Mouse (Mus musculus) heart, postnatal 25 days (tissue): ENCODE data around the gene Myo1f. TPM values are rescaled to one million over a fixed set of nuclear protein-coding genes. Genes with fewer than 3 reads are reported as not detected.
"Not testable (repeated sequence)": the region's sequence is repeated elsewhere in the genome, so short reads cannot be mapped to it uniquely, and the experiment has no call there.

Experiments used
- DNase-seq: peaks from one replicate; pipeline ENCODE4 v3.0.0; 2022; ENCODE audit warnings: low spot score
- intact Hi-C: fragments of 180-260 bp; cut with DNase I; formaldehyde crosslinking; loops from one replicate; pipeline ENCODE4 v1.15.1; 2025
- total RNA-seq, 2 experiments: library from RNA; stranded (reverse); gene quantifications; 2 replicates each; pipeline ENCODE4 v1.2.3; 2021

The Myo1f gene
- total RNA-seq, 2 experiments from 2014 or later, result 1.8 to 2.7 TPM

DNA sequence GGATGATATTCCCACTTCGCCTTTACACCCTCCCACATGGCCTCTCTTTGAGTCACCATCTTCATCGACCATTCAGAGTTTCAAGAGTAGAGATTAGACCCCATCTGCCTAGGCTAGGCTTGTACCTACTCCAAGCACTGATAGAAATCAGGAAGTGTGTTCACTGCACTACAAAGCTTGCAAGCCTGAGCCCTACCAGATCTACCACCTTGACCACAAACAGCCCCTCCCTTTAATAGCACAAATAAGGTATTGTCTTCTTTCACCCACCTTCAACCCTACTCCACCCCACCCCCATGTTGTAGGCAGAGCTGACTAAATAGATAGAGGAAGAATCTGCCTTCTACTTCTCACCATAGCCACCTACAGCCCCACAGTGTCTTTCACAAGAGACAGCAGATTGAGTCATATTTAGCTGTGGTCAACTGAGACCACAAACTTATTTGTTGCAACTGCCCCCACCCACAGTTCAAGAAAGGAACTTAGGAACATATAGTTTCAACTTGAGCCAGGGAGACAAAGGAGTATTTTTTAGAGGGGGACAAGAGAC is 8.1 kb downstream of the Myo1f start:
- intact Hi-C loops, result no loop called here
- no peak for DNase-seq

DNA sequence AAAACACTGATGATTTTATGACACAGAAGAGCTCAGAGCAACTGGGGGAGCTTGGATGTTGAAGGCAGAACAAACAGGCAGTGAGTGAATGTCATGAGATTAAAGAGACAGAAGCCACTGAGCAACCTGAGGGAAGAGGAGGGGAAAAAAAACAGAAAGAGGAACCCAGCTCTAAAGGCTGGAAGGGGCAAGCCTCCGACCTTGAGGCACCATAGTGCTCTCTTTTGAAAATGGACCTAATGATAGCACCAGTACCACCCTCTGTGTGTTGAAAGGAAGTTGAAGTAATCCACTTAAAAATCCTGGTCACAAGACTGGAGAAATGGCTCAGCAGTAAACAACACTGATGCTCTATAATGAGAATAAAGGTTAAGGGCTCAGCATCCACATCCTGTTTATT is 9.1 kb downstream of the Myo1f start:
- intact Hi-C loops, result no loop called here
- DNase-seq, result no peak

DNA sequence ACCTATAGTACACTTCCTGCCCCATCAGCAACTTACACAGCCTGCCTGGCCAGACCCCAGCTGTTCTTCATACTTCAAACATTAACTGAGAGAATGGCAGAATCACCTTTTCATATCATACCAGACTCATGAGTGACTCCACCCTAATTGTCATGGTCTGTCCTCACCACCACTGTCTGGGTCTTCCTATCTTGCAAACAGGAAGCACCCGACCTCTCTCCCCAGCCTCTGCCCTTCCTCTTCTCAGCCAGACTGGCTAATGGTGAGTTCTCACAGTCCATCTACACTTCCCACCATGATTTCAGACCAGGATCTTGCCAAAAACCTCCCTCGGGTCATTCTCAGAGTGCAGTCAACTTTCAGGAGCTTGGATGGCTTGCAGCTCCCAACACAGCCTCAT is 10.7 kb downstream of the Myo1f start:
- intact Hi-C loops, result no loop called here
- DNase-seq, result no peak

DNA sequence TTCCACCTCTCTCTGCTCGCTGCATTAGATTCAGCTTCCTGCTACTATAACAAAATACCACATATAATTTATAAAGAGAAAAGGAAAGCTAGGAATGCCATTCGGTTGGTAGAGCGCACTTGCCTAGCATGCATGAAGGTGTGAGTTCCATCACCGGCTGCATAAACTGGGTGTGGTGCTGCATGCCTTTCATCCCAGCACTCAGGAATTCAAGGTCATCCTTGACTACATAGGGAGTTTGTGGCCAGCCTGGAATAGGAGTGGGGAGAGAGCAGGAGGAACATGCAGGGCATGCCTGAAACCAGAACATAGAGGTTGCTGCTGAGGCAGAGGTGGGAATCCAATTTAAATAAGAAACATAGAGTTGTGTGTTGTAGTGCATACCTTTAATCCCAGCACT is 28.6 kb downstream of the Myo1f start:
- intact Hi-C loops, result no loop called here
- no peak for DNase-seq

DNA sequence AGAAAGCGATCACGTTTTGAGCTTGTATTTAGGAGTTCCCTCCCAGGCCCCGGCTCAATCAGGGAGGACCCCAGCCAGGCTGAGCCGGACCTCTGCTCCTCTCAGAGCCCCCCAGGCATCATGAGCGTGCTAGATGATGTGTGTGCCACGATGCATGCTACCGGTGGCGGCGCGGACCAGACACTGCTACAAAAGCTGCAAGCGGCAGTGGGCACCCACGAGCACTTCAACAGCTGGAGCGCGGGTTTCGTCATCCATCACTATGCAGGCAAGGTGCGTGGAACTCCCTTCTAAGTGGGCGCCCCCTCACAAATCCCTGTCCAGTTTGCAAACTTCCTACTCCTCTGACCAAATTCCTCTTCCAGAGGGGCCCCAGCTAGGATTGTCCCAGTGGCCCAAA is 30.5 kb downstream of the Myo1f start:
- DNase-seq, result no peak
- intact Hi-C loops, result no loop called here

DNA sequence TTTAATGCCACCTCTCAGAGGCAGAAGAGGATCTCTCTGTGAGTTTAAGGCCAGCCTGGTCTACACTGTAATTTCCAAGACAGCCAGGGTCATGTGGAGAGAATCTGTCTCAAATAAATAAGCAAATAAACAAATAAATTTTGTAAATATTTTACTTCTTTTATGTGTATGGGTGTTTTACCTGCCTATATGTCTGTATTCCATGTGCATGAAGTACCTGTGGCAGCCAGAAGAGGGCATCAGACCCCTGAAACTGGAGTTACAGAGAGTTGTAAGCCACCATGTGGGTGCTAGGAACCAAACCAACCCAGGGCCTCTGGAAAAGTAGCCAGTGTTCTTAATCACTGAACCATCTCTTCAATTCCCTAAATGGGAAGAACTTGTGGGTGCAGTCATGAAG is 41.8 kb downstream of the Myo1f start:
- intact Hi-C loops, result no loop called here

DNA sequence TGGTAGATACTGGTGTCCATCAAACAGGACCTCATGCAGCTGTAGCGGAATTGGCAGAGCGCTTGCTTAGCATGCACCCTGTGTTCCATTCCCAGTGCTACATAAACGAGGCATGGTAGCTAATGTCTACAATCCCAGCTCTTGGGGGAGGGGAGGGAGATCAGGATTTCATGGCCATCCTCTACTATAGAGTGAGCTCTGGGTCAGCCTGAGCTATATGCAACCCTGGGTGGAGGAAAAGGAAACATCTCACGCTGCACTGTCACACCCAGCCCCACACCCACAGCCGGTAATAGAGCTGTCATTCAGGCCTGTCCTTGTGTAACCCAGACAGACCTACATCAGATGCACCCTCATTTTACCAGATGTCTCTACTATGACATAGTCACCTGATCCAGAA is 43.0 kb downstream of the Myo1f start:
- intact Hi-C loops, result no loop called here
- no peak for DNase-seq

More for the DNA sequence above, 41.8 kb downstream of the Myo1f start:
- DNase-seq, result no peak

DNA sequence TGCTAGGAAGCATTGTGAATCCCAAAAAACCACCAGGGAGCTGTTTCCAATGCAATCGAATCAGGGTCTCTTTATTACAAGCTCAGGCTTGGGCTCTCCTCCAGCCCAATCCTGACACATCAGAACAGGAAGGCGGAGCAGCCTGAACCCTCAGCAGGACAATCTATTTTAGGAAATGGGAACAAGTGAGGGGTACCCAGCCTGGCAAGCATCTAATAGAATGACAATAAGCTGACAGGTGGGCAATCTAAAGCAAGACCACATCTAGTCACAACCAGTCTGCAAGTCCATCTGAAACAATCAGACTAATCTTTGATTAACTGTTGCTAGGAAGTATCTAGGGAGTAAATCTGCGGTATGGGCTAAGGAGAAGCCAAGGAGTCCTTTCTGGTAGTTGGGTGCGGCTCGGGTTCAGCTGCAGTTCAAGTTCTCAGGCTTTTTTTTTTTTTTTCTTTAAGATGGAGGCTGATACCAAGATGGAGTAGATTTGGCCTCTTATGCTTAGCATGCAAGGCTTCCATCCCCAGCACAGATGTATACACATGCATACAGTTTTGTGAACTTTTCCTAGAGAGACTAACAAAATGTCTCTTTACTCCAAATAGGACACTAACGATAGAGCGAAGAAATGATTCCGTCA is 44.4 kb downstream of the Myo1f start:
- intact Hi-C loops, result no loop called here
- no peak for DNase-seq

DNA sequence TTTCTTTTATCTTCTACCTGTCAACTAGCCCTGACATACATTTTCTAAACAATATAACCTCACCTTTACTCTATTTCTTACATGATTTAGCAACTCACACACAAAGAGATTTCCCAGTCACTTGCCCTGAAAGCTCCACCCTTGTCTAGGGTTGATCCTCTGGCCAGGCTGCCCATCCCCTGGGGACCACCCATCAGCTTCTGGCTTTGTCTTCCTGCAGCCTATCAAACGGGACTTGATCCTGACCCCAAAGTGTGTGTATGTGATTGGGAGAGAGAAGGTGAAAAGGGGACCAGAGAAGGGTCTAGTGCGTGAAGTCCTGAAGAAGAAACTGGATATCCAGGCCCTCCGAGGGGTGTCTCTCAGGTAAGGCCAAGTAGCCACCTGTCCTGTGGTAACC is 45.3 kb downstream of the Myo1f start:
- intact Hi-C loops, result no loop called here
- no peak for DNase-seq

DNA sequence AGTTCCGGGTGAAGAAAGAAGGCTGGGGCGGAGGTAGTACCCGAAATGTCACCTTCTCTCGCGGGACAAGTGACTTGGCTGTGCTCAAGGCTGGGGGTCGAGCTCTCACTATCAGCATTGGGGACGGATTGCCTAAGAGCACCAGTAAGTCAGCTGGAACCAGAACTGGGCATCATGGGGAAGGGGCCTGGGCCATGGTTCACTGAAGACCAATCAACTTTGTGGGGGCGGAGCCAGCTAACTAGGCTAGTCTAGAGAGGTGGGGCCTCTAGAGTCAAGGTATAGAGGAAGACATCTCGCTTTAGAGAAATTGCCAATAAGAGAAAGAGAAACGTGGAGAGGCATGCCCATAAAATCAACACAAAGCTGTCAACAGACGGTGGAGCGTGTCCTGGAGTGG is 46.4 kb downstream of the Myo1f start:
- intact Hi-C loops, result no loop called here

DNA sequence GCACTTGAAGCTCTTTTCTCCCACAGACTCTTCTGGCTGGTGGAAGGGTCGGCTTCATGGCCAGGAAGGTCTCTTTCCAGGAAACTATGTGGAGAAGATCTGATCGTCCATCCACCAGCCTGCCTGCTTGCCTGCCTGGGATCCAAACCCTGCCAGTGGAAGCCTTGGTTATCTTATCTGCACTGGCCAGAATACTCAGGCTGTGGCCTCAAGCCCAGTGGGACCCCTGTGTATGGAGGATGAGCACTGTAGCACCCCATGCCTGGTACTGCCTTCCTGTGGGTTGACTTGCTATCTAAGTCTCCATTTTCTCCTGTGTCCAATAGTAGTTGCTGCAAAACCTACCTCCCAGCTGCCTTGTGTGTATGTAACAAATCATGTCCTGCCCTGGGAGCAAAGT is 51.8 kb downstream of the Myo1f start:
- intact Hi-C loops, result no loop called here
- DNase-seq, result no peak

More for the DNA sequence above, 46.4 kb downstream of the Myo1f start:
- no peak for DNase-seq

DNA sequence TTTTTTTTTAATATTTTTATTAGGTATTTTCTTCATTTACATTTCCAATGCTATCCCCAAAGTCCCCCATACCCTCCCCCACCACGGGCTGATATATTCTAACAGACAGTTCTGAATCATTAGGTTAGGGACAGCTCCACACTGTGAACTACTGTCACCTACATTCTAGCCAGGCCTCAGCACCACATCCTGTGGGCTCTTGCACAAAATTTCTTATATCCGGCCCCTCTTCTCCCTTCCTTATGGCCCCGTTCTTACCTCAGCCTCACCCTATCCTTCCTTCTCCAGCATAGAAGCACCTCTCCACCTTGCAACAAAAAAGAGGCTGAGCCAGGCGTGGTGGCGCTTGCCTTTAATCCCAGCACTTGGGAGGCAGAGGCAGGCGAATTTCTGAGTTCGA is 55.0 kb downstream of the Myo1f start:
- DNase-seq, result no peak
- intact Hi-C loops, result no loop called here

DNA sequence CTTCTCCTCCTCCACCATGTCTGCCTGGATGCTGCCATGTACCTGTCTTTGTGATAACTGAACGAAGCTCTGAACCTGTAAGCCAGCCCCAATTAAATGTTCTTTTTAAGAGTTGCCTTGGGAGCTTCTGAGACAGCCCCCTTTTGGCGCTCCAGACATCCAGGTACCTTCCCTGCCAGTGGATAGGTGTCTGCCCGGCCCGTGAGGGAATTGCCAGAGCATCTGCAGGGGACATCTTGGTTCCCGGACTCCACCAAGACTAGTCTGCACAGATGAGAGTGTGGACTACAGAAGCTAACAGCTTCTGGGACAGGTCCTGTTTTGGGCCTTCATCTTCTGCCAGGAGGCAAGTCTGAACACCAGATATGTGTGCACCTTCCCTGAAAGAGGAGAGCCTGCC is 58.2 kb downstream of the Myo1f start:
- intact Hi-C loops, DNase-seq: not testable (repeated sequence)

DNA sequence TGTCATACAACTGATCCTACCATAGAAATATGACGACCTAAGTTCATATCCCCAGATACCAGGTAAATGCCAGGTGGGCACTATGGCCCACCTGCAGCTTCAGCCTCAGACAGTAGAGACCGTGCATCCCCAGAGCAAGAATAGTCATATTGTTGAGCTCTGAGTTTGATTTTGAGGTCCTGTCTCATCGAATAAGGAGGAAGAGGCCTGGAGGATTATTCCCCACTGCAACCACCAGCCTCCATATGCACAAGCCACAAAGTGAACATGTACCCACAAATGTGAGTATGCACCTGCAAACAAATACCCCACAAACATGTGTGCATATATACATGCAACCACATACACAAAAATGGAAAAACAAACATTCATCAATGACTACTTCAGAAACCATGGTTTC is 71.8 kb downstream of the Myo1f start:
- intact Hi-C loops, result no loop called here
- DNase-seq, result no peak

DNA sequence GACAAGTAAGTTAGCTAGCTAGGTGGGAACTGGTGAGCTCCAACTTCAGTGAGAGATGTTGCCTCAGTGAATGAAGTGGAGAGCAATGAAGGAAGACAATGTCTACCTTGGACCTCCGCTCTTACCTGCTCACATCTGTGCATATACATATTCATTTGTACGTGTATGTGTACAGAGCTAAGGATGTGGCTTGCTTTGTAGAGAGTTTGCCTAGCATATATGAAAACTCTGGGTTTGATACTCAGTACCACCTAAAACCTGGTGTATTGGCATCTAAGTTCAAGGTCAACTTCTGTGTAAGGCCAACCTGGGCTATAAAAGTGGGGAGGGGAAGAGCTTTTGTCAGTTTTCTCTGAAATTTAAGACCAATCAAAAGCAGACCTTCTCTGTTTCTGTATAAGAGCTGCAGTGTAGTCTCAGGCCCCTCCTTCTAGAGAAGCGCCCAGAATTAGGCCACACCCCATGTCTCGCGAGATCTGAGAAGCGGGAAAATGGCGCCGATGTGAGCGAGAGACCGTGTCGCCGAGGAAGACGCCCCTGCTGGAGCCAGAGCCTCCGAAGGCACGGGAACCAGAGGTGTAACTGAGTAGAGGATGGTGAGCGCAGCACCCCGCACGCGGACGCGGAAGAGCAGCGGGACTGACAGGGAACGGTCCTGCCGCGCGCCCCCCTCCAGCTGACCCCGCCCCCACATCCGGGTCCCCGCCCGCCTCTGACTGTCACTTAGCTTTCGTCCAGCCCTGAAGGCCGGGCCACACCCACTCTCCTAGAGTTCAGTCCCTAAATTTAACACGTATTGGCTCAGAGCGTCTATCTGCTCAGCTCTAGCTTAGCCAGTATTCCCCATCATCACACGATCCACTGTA is 73.3 kb downstream of the Myo1f start, which contains the start of gene Zfp414:
Zfp414 (plus strand) TSS at position 470 of the 866 bp plus-strand sequence.
- intact Hi-C loops, result no loop called here

DNA sequence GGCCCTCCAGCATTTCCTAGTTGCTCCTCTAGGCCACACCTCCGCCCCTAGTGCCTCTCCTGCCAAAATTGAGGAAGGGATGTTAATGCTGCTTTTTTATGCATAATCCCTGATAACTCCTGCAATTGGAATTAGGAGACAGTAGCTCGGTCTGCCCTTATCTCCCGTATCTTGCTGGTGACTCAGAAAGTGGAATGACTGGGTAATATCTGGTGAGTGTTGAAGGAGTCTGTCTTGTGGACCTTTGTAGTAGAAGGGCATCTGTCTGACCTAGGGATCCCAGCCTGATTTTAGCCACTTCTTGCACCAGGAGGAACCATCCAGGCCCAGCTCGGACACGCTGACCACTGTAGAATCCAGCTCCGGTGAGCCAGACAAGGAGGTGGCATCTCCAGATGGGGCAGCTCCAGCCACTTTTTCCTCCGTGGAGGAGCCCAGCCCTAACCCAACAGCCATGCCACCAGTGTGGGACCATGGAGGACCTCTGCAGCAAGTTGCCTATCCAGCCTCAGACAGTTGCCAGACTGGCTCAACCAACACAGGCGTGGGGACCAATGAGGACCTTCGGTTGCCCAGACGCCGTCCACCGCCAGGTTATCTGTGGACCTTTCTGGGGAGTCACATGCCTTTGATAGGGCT is 74.1 kb downstream of the Myo1f start:
- intact Hi-C loops, result no loop called here
- no peak for DNase-seq

More for the DNA sequence above, 73.3 kb downstream of the Myo1f start, which contains the start of gene Zfp414:
- DNase-seq, result peak; percentile 81

DNA sequence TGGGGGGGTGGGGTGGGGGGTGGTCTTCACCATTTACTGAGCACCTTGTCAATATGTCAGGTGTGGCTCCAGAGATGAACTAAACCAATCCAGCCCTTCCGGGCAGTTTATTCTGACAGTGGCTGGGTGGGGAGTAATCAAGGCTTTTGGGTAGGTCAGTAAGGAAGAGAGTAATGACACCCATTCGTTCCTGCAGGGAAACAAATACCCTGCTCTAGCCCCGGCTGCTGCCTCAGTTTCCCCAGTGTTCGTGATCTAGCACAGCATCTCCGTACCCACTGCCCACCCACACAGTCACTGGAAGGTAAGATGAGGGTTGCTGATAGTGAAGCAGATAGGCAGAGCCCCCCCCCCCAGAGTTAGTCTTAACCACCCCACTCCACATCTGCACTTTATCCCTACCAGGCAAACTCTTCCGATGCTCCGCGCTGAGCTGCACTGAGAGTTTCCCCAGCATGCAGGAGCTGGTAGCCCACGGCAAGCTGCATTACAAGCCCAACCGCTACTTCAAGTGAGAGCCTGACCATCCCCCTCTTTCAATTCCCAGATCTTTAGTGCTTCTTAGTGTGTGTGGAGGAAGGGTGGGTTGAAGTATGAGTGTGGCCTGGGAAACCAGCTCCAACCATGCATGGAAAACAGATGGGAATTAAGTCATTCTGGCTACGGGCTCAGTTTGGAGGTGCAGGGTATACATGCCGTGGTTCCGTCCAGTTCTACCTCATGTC is 74.8 kb downstream of the Myo1f start:
- intact Hi-C loops, result no loop called here
- DNase-seq, result no peak

DNA sequence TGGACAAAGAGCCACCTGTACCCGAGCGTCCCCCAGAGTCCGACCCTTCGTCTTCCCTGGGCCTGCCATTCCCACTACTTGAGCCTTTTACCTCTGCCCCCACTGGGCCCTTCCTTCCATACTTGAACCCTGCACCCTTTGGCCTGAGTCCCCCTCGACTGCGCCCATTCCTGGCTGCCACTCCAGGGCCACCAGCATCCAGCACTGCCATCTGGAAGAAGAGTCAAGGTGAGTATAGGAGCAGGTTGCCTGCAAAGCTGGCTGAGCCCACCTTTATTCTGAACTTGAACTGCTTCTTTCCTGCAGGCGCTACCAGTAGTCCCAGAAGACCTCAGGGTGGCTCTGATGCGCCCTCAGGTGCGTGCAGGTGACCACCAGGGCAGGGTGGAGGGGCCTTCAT is 75.7 kb downstream of the Myo1f start:
- intact Hi-C loops, result no loop called here
- DNase-seq, result no peak

DNA sequence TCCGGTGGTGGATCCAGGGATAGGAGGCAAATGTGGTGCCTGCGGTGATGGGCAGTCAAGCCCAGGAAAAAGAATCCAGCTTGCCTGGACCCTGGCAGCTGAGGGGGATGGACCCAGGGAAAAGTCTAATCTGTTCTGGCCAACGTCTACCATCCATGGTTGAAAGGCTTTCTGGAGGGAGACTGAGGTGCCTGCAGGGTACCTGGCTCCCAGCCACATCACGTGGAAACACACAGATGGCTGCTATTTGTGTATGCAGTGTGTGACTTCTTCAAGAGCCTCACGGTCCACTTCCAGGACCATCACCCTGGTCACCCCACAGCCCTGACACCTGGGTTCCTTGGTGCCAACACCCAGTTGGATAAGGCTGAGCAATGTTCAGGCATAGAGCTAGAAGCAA is 76.3 kb downstream of the Myo1f start:
- no peak for DNase-seq
- intact Hi-C loops, result no loop called here

DNA sequence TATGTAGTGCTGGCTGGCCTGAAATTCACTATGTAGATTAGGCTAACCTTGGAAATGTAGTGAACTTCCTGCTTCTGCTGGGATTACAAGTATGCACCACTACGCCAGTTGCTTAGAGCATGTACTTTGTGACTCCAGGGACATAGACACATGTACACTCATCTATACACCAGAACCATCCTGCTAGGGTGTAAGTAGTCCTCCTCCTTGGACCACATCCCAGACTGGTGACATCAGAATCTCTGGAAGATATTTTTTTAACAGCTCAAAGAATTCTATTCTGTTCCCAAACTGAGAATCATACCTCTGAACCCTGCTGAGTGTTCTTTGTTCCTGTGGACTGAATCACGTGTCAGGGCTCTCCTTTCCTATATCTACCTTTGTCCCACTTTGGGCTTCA is 81.5 kb downstream of the Myo1f start:
- intact Hi-C loops, result no loop called here
- no peak for DNase-seq
